Mouse (Mus musculus) yolk sac, embryonic 10.5 days (tissue): ENCODE measurements around the gene Itgb2.

ENCODE experiments used
- DNase-seq: peaks from one replicate; pipeline ENCODE4 v3.0.0-alpha.2; 2017; ENCODE audit warnings: low spot score

The Itgb2 gene

GRCm38 (mm10) chr10:77530140-77530539 lies at the start of gene Itgb2:
Itgb2 (plus strand) TSS chr10:77530252.
- DNase-seq = no peak

DNA sequence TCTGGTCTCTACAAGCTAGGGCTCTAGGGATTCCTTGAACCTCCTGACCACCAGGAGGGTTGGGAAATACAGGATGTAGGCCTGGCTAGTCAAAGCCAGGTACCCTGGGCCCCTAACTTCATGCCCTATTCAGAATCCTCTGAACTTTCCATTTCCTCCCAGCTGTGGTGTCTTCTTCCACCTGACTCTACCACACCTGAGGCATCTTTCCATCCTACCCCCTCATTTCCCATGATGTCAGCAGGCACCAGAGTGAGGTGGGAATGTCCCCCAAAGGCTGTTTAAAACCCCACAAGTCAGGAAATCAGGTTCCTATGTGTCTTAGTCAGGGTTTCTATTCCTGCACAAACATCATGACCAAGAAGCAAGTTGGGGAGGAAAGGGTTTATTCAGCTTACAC lies 48.2 kb upstream of the Itgb2 start:
- DNase-seq = no peak

DNA sequence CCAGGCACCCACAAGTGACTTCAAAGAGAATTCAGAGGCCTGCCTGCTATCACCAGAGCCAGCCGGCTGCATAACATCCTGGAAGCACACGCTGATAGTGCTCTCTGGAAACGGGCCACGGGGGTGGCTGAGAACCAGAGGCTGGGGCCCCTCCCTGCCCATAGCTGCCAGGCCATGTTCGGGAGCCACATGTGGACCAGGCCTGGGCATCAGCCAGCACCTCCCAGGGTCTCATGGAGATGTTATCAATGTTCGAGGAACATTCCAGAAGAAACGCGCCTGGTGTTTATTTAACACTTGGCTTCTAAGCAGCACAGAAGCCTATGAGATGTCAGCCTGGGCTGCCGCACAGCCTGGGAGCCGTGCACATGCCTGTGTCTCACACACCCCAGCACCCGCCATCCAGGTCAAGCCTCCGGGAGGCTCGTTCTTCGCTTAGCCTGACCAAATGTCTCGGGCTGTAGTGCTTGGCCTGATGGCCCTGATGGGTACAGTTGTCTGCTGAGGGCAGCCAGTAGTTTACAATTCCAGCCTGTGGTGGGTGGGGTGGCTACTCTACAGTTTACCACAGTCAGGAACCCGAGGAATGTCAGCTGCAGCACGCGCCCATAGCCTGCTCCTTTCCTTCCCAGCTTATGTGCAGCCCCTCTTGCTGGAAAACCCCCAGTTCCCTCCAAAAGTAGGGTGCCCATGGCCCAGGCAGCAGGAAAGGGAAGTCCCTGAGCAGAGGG lies 45.7 kb upstream of the Itgb2 start:
- DNase-seq = peak; percentile 73

DNA sequence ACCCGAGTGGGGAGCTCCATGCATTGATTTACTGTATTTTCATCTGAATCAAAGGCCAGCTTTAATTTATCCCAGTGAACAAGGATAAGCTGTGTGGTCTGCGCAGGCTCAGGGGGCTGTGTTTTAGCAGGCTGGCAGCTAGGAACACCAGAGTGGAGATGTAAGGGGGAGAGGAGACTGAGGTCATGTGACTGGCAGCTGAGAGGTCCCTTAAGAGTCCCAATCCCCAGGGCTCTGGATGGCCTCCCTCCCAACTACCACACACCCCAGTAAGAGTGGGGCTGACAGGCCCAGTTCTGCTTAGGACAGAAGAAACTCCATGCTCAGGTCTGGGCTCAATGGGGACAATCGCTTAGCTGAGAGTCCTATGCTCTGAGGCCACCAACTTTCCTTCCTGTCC lies 44.3 kb upstream of the Itgb2 start:
- no peak for DNase-seq

GRCm38 (mm10) chr10:77488168-77488567 lies 41.9 kb upstream of the Itgb2 start:
- no peak for DNase-seq

DNA sequence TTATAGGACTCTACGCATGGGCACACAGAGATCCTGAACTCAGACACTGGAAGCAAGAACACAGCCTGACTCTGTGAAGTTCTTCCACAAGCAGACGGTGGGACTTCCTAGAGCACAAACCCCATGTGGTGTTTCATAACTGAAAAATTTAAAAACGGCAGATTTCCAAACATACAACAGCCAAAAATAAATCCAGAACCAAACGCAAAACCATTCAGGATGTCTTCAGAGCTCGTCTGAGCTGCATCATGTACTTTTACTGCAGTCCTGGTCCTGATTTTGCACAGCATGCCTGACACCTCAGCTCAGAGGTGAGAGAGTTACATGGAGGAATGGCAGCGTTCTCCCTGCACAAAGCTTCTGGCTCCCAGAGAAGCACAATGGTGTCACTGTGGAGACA lies 38.5 kb upstream of the Itgb2 start:
- DNase-seq = no peak

DNA sequence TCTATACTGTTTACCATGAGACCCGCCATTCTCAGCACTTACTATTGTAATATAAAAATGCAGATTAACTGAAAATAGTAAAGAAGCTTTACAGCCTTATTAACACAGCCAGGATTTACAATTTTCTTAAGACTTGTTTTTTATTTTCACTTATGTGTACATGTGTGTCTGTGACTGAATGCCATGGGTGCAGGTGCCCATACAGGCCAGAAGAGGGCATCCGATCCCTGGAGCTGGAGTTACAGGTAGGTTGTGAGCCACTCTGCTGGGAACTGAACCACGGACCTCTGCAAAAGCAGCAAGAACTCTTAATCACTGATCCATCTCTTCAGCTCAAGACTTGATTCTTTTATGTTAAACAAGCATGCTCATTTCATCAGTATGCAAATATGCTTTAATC lies 37.2 kb upstream of the Itgb2 start:
- DNase-seq = no peak

GRCm38 (mm10) chr10:77497185-77497584 lies 32.9 kb upstream of the Itgb2 start:
- no peak for DNase-seq

GRCm38 (mm10) chr10:77498254-77498653 lies 31.8 kb upstream of the Itgb2 start:
- no peak for DNase-seq

DNA sequence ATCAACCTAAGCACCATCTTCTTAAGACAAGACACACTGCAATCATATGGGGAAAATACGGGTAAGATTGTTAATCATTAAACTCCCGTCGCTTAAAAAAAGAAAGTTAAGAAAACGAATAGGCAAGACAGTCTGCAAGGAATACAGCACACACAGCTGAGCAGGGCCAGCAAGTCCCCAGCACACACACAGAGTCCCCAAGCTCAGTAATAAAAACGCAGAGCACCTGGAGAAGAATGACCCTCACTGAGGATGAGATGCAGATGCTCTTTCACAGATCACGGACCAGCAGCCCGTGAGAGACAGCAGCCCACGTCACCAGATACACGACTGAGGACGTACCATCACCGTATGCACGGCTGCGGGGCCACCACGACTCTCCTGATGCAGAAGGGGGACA lies 29.4 kb upstream of the Itgb2 start:
- peak; percentile 64 for DNase-seq

DNA sequence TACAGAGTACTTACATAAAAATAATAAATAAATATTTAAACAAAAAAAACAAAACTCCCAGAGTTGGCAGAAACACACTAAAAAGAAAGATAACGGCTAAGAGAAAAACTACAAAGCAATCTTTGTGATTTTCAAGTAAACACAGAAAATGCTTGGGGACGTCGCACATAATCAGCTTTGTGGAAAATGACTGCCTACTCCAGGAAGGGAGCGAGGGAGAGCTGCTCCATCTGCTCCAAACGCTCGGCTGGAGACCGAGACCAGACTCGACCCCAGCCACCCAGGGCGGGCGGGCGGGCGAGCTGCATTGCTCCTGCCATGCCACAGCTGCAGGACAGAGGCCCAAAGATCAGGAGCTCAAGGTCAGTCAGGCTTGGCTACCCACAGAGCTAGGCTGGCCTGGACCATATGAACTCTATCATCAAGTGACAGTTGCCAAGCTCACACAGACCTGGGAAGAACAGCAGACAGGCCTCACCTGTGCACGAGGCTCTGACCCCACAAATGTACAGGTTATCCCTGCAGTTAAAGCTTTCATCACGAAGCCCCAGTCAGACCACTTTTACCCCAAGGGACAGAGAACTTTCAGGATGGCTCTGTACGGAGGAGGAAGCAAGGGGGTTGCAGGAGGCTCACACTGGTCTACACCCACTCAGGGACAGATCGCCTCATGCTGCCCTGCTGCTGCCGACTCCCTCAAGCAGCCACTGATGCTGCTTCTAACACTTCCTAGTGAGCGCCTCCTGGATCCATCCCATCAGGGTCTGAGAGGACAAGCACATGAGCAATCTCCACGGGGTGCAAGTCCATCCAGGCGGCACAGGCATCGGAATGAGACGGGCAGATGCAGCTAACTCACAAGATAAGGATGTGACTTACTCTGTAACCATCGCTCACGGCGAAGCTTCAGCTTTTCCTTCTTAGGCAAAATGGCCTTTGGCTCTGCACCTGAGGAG lies 26.8 kb upstream of the Itgb2 start:
- DNase-seq = no peak

DNA sequence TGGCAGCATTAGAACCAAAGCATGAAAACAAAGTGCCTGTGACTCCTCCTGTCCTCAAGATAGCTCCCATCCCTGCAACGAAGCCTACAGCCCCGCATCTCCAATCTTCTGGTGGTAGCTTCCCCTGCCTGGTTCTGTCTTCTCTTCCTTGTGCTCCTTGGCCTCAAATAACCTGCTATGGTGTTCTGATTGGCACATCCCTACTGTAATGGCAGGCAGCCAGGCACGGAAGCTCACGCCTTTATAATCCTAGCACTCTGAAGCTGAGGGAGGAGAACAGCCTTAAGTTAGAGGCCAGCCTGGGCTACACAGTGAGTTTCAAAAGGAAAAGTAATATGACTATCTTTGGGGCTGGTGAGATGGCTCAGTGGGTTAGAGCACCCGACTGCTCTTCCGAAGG lies 25.9 kb upstream of the Itgb2 start:
- DNase-seq = no peak

- no peak for DNase-seq
These were observed 23.5 kb upstream of the Itgb2 start for GRCm38 (mm10) chr10:77506526-77506925.

GRCm38 (mm10) chr10:77506961-77507577 lies 23.0 kb upstream of the Itgb2 start:
- no peak for DNase-seq

DNA sequence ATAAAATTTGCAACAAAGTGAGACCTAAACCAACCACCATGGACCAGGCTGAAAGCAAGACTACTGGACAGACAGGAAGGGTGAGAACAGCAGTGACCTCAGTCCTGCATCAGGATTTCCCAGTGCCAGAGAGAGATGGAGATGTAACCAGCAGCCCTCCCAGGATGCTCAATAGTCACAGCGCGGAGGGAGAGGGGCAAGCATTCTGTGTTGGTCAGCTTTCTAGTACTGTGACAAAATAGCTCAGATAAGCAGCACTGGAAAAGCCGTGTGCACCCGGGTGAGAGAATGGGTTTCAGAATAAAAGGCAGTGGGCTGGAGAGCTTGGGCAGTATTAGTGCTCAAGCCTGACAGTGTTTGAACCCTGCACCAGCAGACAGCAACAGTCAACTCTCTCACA lies 22.3 kb upstream of the Itgb2 start:
- DNase-seq = no peak

DNA sequence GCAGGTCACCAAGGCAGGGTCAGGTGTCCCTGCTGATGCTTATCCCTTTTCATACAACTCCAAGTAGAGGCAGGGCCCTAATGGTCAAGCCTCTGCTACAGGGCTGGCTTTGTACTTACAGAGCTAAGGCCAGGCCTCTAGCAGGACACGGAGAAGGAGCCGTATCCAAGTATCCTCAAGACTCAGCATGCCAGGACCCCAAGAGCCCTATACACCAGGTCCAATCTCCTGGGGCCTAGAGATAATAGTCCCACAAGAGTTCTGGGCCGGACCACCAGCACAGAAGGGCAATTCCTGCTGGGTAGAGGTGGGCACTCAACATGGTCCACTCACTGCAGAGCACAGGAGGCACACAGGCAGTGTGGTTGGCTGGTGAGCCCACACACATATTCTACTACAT lies 21.3 kb upstream of the Itgb2 start:
- DNase-seq = no peak

DNA sequence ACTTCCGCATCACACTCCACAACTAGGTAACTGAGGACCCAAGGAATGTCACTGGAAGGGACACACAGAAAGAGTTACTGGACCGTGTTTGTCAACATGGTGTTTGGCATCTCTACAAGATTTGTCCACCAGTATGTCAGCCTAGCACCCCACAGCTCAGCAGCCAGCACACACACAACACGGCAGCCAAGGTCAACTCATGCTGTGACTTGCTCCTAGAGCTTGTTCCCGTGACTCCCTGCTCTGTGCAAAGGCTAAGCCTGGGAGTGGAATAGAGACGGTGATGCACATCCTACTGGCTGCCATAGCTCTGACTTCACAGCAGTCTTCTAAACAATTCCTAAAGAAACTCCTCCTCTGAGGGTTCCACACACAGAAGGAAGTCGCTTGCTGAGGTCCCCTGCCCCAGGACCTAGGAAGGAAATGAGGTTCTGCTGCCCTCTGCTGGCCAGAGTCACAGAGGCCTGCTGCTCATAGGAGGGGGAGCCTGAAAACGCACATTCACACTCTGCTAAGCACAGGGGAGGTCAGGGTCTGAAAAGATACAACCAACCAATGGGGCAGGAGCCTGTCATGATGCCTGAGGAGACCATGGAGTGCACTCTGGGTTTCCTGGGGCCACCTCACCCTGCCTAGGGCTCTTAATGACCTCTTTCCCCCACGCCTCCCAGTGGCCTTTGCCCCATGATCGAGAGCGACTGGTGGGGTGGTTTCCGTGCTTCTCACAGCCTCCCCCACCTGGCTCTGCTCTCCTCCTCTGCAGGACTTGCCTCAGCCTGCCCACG lies 20.5 kb upstream of the Itgb2 start:
- peak; percentile 88 for DNase-seq

DNA sequence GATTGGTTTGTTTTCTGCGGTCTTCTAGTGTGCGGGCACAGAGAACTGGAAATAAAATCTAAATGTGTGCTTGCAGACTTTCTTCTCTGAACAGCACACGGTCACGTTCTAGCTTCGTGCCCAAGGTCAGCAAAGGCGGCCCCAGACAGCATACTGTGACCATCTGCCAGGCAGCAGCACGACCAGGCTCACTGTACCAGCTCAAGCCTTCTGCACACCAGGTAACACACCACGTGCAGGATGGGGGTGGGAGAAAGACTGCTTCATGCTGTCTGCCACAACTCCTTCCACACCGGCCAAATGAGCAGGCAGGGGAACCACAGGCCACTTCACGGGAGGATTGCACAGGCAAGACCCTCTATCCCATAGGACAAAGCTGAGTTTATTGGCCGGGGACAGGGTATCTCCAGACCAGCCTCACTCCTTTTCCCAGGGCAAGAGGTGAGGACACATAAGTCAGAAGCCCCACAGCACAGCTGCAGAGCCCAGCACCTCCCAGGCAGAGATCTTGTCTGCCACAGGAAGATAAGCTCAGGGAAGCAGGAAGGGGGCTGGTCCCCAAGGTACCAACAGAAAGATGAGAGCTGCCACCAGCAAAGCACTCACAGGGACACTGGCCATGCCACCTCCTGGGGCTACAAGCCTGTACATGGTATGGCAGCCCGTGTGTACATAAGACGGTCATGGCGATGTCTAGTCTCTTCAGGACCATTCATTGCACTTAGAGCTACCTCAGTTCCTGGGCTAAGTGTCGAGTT lies 19.6 kb upstream of the Itgb2 start:
- DNase-seq = no peak

DNA sequence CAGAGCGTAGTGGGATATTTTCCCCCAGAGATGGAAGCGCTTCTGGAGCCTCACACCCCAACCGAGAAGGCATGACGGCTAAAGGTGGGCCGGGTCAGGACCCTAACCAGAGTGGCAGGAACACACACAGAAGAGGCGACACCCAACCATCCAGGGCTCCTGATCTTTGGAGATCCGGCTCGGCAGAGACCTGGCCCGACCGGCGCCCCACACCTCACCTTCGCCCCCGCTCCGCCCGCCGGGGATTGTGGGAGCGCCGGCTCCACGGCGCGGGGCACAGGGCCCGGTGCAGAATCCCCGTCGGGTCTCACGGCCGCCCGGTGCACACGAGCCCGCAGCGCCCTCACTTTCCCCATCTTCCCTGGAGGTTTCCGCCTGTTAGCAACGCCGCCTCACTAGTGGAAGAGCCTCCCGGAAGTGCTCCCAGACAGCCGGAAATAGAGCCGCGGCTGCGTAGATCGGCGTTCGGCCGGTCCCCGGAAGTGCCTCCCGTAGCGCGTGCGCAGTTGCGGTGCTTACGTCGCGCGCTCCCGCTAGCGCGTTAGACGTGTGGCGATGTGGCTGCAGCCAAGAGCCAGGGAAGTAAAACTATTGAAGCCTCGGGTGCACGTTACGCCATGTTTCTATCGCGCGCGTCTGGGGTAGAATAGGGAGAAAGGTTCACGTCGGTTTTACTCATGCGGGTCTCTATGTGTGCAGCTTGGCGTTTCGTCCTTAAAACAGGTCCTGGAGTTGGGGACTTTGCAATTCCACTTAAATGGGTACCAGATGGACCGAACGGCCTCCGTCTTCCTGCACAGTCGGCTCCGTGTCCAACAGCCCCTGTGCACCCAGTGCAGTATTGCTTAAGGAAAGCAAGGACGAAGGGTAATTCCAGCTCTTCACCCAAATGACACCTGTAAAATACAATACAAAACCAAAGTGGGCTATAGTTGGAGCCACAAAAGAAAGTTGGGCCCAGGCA lies 14.4 kb upstream of the Itgb2 start, which contains the start of gene Fam207a:
Gene Fam207a (minus strand): TSS at position 401 of the 964 bp plus-strand sequence.
- DNase-seq = peak; percentile 90

- DNase-seq = no peak
These were observed 13.6 kb upstream of the Itgb2 start for GRCm38 (mm10) chr10:77516379-77516951.
